ENCODE assay signal across 9 mouse cellular contexts in the genomic region with DNA sequence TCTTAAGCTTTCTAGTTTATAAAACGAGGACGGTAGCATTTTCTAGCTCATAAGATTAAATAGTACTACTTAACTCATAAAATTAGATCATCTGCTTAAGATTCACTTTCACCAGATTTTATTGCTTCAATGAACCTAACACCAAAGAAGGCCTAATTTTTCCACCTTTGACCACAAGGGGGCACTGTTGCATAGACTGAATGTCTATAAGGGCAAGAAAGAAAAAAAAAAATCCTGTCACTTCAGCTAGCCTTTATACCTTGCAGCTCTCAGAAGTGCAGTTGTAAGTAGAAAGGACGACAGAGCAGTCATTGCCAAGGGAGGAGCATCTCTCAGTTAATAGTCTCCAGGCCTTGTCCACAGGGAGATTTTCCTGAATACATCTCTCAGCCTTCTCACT.
A peak's percentile ranks its signal among the peaks of the same experiment; 100 is the strongest.
DNase-seq lines count a peak whose midpoint lies in the region; ATAC-seq and TF ChIP-seq lines count a peak whose summit lies in the region.
"Had no signal": no experiment of that assay in that cellular context is flagged by ENCODE, and none has a peak within 500 bp of the region (broad histone marks: within the 10 kb centered on the region; RNA-seq: fewer than 3 reads in every experiment).

No protein-coding gene starts in this region.

- no peak overlapping the region for H3K4me3 ChIP-seq in kidney, embryonic 14.5 days (ENCODE audit: low read length)
- H3K4me3 ChIP-seq in embryonic facial prominence, embryonic 10.5 days, result no peak overlapping the region
- no peak overlapping the region for H3K4me3 ChIP-seq in liver, postnatal 0 days (ENCODE audit: low read depth, low read length)
- H3K4me3 ChIP-seq: embryonic facial prominence, embryonic 15.5 days had no signal

- WGBS in kidney, embryonic 14.5 days, result 17% methylated on average over 3 of the region's 3 CpGs
- 16% methylated on average over 3 of the region's 3 CpGs for WGBS in embryonic facial prominence, embryonic 10.5 days
- 7% methylated on average over 3 of the region's 3 CpGs for WGBS in liver, postnatal 0 days (ENCODE audit: insufficient replicate concordance)

- no peak for TF ChIP-seq EP300 in liver, postnatal 0 days (IDR thresholded peaks at IDR 0.05; ENCODE audit: low read depth)

- H3K9ac ChIP-seq in kidney, embryonic 14.5 days (ENCODE audit: low read depth, low read length), result no peak overlapping the region
- H3K9ac ChIP-seq in liver, postnatal 0 days (replicated peaks), result no peak overlapping the region
- H3K9ac ChIP-seq: embryonic facial prominence, embryonic 15.5 days had no signal

- H3K27me3 ChIP-seq in kidney, embryonic 14.5 days (ENCODE audit: control insufficient read depth, insufficient read depth, low read length), result no peaks in the 10 kb centered on the region
- no peaks in the 10 kb centered on the region for H3K27me3 ChIP-seq in embryonic facial prominence, embryonic 10.5 days (replicated peaks; ENCODE audit: low read depth, poor library complexity, severe bottlenecking)
- H3K27me3 ChIP-seq in liver, postnatal 0 days (ENCODE audit: insufficient read depth, low read length), result no peaks in the 10 kb centered on the region
- H3K27me3 ChIP-seq: embryonic facial prominence, embryonic 15.5 days had no signal

- no peak overlapping the region for H3K4me2 ChIP-seq in kidney, embryonic 14.5 days (replicated peaks; ENCODE audit: low read depth, low read length)
- no peak overlapping the region for H3K4me2 ChIP-seq in liver, postnatal 0 days (ENCODE audit: low read depth, low read length)
- H3K4me2 ChIP-seq: embryonic facial prominence, embryonic 15.5 days had no signal

- H3K36me3 ChIP-seq in kidney, embryonic 14.5 days (ENCODE audit: control insufficient read depth, insufficient read depth, low read length), result no peaks in the 10 kb centered on the region
- no peaks in the 10 kb centered on the region for H3K36me3 ChIP-seq in embryonic facial prominence, embryonic 10.5 days (replicated peaks)
- no peaks in the 10 kb centered on the region for H3K36me3 ChIP-seq in liver, postnatal 0 days (replicated peaks; ENCODE audit: insufficient read depth, low read length)
- H3K36me3 ChIP-seq: embryonic facial prominence, embryonic 15.5 days had no signal

- no peak for ATAC-seq in kidney, embryonic 14.5 days (ENCODE audit: low FRiP score, low TSS enrichment)
- ATAC-seq in liver, postnatal 0 days, result no peak

- H3K27ac ChIP-seq in kidney, embryonic 14.5 days (ENCODE audit: low read depth, low read length), result no peak overlapping the region
- no peak overlapping the region for H3K27ac ChIP-seq in embryonic facial prominence, embryonic 10.5 days (replicated peaks)
- no peak overlapping the region for H3K27ac ChIP-seq in liver, postnatal 0 days (ENCODE audit: low read depth)
- H3K27ac ChIP-seq: embryonic facial prominence, embryonic 15.5 days had no signal

- peak; percentile 14 for DNase-seq in kidney, adult 11 months
- DNase-seq in adrenal gland, postnatal 10 days, result peak; percentile 83
- DNase-seq in embryonic facial prominence, embryonic 10.5 days (ENCODE audit: low spot score), result peak; percentile 58
- peak; percentile 56 to 83 for DNase-seq in kidney, postnatal 36 days
- DNase-seq in liver, postnatal 0 days, result peak; percentile 73
- DNase-seq in retina, adult 2 months (ENCODE audit: low read depth, low spot score), result peak; percentile 26
- DNase-seq in yolk sac, embryonic 10.5 days (ENCODE audit: low spot score), result peak; percentile 13

- H3K4me1 ChIP-seq in kidney, embryonic 14.5 days (ENCODE audit: control insufficient read depth, insufficient read depth, low read length), result no peaks in the 10 kb centered on the region
- no peaks in the 10 kb centered on the region for H3K4me1 ChIP-seq in embryonic facial prominence, embryonic 10.5 days
- H3K4me1 ChIP-seq in liver, postnatal 0 days (ENCODE audit: insufficient read depth), result no peaks in the 10 kb centered on the region
- H3K4me1 ChIP-seq: embryonic facial prominence, embryonic 15.5 days had no signal

- no peaks in the 10 kb centered on the region for H3K9me3 ChIP-seq in kidney, embryonic 14.5 days (ENCODE audit: control insufficient read depth, low read length)
- H3K9me3 ChIP-seq in embryonic facial prominence, embryonic 10.5 days, result no peaks in the 10 kb centered on the region
- H3K9me3 ChIP-seq in liver, postnatal 0 days (ENCODE audit: low read length), result no peaks in the 10 kb centered on the region
- H3K9me3 ChIP-seq: embryonic facial prominence, embryonic 15.5 days had no signal

- TF ChIP-seq CTCF in liver, postnatal 0 days (IDR thresholded peaks at IDR 0.05; ENCODE audit: low read depth), result peak; percentile 83

Comparison
In these comparisons a context has a peak if more than half of its experiments do, and no peak if none do; other contexts are left out.
1. DNase-seq: peak in every context shown above with its lines; median percentile 83 in adrenal gland, postnatal 10 days; 73 in liver, postnatal 0 days; 70 in kidney, postnatal 36 days; 58 in embryonic facial prominence, embryonic 10.5 days; 26 in retina, adult 2 months; 14 in kidney, adult 11 months; 13 in yolk sac, embryonic 10.5 days.